Mouse (Mus musculus) liver, adult 2 months (tissue): ENCODE measurements at regions not wholly inside any gene's neighbourhood (a gene's known extent, or its start where the extent isn't known, plus 50 kb on each side); places are given as distances from the start of the nearest gene placed in this dataset.

Source experiments
- DNase-seq: peaks from one replicate; pipeline ENCODE4 v3.0.0-alpha.2; 2011; ENCODE audit warnings: low read depth, low spot score; ENCODE audit errors: extremely low read depth
- H3K27ac ChIP-seq: fragments of 200-500 bp; replicated peaks from 2 replicates; pipeline ENCODE4 v1.5.1; 2012; ENCODE audit warnings: low read depth, mild to moderate bottlenecking, control low read depth, inconsistent platforms, low read length; ENCODE audit not compliant: insufficient read depth
- H3K27me3 ChIP-seq: fragments of 200-500 bp; 2 replicates; pipeline ENCODE4 v1.6.1; 2012; ENCODE audit warnings: mild to moderate bottlenecking, moderate library complexity, low read length, inconsistent platforms; ENCODE audit not compliant: control insufficient read depth, insufficient read depth
- H3K36me3 ChIP-seq: fragments of 200-500 bp; 2 replicates; pipeline ENCODE4 v1.6.1; 2012; ENCODE audit warnings: low read length, inconsistent platforms; ENCODE audit not compliant: control insufficient read depth, insufficient read depth
- H3K4me1 ChIP-seq: fragments of 200-500 bp; 2 replicates; pipeline ENCODE4 v1.6.1; 2011; ENCODE audit warnings: low read length; ENCODE audit not compliant: control insufficient read depth, insufficient read depth
- H3K4me3 ChIP-seq: fragments of 200-500 bp; 2 replicates; pipeline ENCODE4 v1.5.1; 2011; ENCODE audit warnings: low read depth, mild to moderate bottlenecking, control low read depth, low read length, moderate library complexity; ENCODE audit not compliant: insufficient read depth
- H3K79me2 ChIP-seq: fragments of 200-500 bp; 2 replicates; pipeline ENCODE4 v1.6.1; 2012; ENCODE audit warnings: inconsistent platforms, mild to moderate bottlenecking, low read length, moderate library complexity; ENCODE audit not compliant: control insufficient read depth, insufficient read depth
- H3K9ac ChIP-seq: fragments of 200-500 bp; 2 replicates; pipeline ENCODE4 v1.6.1; 2012; ENCODE audit warnings: low read depth, mild to moderate bottlenecking, control low read depth, inconsistent platforms, low read length
- CTCF ChIP-seq: fragments of 200-500 bp; IDR thresholded peaks from 2 replicates; pipeline ENCODE4 v1.5.1; 2011; ENCODE audit warnings: low read depth, low read length, control low read depth
- POLR2A ChIP-seq: fragments of 200-500 bp; IDR thresholded peaks from 2 replicates; pipeline ENCODE4 v1.6.1; 2011; ENCODE audit warnings: low read length, control low read depth; ENCODE audit not compliant: insufficient read depth; ENCODE audit errors: extremely low read depth
- WGBS: fragments of 180-500 bp; shearing (Covaris S2); methylation state at CpG from one replicate; pipeline ENCODE4 v1.1.7; 2018; 5-methylcytosine and 5-hydroxymethylcytosine counted together

DNA sequence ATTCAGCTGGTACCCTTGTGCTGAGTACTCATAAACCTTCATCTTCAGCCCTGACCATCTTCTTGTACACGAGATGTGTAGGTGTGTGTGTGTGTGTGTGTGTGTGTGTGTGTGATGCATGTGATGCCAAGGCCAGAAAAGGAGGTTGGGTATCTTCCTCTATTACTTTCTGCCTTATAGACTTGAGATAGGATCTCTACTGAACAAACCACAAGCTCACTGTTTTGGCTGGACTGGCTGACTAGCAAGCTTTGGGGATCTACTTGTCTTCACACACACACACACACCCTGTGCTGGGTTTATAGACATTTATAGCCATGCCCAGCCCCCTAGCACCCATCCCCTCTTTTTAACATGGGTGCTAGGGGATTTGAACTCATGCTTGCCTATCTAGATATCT is 79.4 kb upstream of the Egln3 start:
- TF ChIP-seq CTCF = no peak
- Histone ChIP-seq H3K27me3 (no peaks in the 10 kb centered on the region), H3K27ac (no peak overlapping the region), H3K79me2 (no peaks in the 10 kb centered on the region), H3K36me3 (no peaks in the 10 kb centered on the region), H3K4me3 (no peak overlapping the region), H3K4me1 (no peaks in the 10 kb centered on the region), H3K9ac (no peak overlapping the region)
- 75% methylated on average over 1 of the region's 1 CpGs for WGBS
- no peak for DNase-seq

DNA sequence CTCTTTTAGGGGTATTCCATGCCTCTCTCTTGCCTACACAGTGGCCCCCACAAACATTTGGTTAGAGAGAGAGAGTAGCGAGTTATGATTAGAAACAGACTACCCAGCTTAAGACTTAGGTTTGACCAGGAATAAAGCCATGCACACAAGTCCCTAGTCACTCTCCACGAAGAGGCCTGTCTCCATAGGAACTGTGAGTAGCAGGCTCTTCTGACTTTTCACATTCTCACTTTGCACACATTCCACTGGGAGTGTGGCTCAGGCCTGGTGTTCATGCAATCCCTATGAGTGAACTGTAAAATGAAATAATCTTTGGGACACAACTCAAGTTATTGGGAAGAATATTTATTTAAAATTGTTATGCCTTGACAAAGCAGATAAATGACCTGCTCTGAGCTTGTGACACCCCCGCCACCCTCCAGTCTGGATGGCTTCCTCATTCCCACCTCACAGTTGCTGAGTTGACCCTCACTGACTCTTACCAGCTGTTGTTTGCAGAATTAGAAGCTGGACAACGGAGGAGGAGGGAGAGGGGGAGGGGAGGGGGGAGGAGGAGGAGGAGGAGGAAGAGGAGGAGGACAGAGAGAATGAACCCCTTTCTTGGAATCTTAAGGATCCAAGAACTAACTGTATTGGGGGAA is 78.7 kb upstream of the Egln3 start:
- H3K36me3 ChIP-seq = no peaks in the 10 kb centered on the region
- no peak for DNase-seq
- H3K4me1 ChIP-seq = no peaks in the 10 kb centered on the region
- no peak overlapping the region for H3K27ac ChIP-seq
- H3K4me3 ChIP-seq = no peak overlapping the region
- 84% methylated on average over 4 of the region's 4 CpGs for WGBS
- no peaks in the 10 kb centered on the region for H3K27me3 ChIP-seq
- TF ChIP-seq POLR2A = no peak
- no peak for TF ChIP-seq CTCF
- H3K9ac ChIP-seq = no peak overlapping the region
- no peaks in the 10 kb centered on the region for H3K79me2 ChIP-seq

DNA sequence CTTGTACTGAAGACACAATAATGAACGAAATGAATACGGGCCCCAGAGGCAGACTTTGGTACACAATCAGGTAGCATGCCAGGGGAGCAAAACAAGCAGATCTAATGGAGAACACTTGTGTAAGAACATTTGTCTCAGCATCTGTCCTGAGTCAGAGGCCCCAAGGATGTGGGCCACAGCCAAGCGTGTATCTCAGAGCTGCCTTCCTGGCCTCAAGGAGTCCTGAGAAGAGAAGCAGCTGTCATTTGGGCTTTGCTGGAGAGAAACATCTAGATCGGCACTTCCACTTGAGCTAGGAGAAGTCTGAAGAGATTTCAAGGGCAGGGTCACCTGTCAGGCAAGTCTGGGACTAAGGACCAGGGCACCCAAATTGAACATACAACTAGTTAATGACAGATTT is 76.8 kb upstream of the Egln3 start:
- Histone ChIP-seq H3K36me3 (no peaks in the 10 kb centered on the region), H3K27ac (no peak overlapping the region), H3K4me3 (no peak overlapping the region), H3K9ac (no peak overlapping the region), H3K79me2 (no peaks in the 10 kb centered on the region), H3K4me1 (no peaks in the 10 kb centered on the region), H3K27me3 (no peaks in the 10 kb centered on the region)
- 90% methylated on average over 4 of the region's 4 CpGs for WGBS
- no peak for DNase-seq
- no peak for TF ChIP-seq POLR2A
- no peak for TF ChIP-seq CTCF

DNA sequence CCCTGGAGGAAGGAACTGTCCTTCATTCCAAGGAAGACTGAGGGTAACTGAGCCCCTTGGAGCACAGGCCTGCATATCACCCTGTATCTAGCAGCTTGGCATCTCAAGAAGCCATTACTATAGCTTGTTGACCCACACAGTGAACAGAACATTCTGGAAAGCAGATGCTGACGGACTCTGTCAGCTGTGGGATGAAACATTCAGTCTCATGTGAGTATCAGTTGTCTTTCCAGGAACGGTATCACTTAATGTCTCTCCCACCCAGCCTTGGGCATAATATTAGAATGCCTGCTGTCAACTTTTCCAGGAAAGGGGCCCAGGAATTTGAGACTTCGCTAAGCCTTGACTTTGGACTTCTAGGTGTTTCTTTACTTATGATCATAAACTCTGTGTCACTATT is 76.3 kb upstream of the Egln3 start:
- no peak overlapping the region for H3K4me3 ChIP-seq
- H3K4me1 ChIP-seq = no peaks in the 10 kb centered on the region
- H3K79me2 ChIP-seq = no peaks in the 10 kb centered on the region
- no peaks in the 10 kb centered on the region for H3K27me3 ChIP-seq
- 89% methylated on average over 3 of the region's 3 CpGs for WGBS
- H3K27ac ChIP-seq = no peak overlapping the region
- H3K36me3 ChIP-seq = no peaks in the 10 kb centered on the region
- no peak for DNase-seq
- no peak overlapping the region for H3K9ac ChIP-seq
- TF ChIP-seq POLR2A (no peak), CTCF (no peak)

DNA sequence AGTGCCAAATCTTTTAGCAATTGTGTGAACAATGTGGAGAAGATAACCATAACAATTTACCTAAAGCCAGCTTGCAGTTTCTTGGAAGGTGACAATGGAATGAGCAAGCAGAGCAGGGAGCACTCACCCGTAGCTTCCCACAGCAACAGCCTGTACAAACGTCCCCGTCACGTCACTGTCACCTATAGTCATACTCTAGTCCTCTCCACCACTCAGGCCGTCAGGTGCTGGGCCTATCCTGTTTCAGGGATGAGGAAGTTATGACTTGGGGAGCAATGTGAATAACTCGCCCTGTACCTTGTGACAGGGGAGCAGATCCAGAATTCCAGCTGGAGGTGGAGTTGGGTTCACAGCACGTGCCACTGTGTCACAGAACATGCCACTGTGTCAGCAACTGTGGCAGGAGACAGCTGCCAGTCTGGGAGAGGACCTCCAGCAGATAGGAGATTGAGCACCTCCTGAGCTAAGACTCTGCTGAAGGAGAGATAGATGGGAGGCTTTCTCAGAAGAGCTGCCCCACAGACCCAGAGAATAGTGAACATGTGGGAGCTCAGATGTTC is 73.4 kb upstream of the Egln3 start:
- WGBS = 86% methylated on average over 7 of the region's 7 CpGs
- no peak for DNase-seq
- Histone ChIP-seq H3K27me3 (no peaks in the 10 kb centered on the region), H3K9ac (no peak overlapping the region), H3K4me3 (no peak overlapping the region), H3K4me1 (no peaks in the 10 kb centered on the region), H3K27ac (no peak overlapping the region), H3K36me3 (no peaks in the 10 kb centered on the region), H3K79me2 (no peaks in the 10 kb centered on the region)
- no peak for TF ChIP-seq POLR2A
- no peak for TF ChIP-seq CTCF

DNA sequence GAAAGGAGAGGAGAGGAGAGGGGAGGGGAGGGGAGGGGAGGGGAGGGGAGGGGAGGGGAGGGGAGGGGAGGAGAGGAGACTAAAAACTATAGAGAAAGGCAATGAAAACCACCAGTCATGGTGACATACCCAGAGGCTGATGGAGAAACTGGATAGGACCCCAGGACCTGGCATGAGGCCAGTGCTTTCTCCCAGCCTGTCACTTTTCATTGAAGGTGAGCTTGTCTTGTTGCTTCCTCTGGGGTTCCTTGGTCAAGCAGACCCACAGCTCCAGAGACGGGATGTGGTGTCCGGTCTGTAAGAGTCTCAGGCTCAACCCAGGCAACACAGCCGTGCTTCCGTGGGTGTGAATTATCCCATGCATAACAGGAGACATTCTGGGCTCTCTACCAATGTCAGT is 69.8 kb upstream of the Egln3 start:
- TF ChIP-seq POLR2A (no peak), CTCF (no peak)

More for the DNA sequence above, 69.8 kb upstream of the Egln3 start:
- Histone ChIP-seq H3K27me3 (no peaks in the 10 kb centered on the region), H3K4me1 (no peaks in the 10 kb centered on the region), H3K9ac (no peak overlapping the region), H3K27ac (no peak overlapping the region), H3K79me2 (no peaks in the 10 kb centered on the region), H3K36me3 (no peaks in the 10 kb centered on the region), H3K4me3 (no peak overlapping the region)
- DNase-seq = no peak
- 88% methylated on average over 4 of the region's 4 CpGs for WGBS
